Mouse (Mus musculus) spleen, adult 2 months (tissue): ENCODE data around the gene Inppl1.

Experiments
- CTCF ChIP-seq: fragments of 200-500 bp; IDR thresholded peaks from 2 replicates; pipeline ENCODE4 v1.5.1; 2011; ENCODE audit warnings: mild to moderate bottlenecking, inconsistent platforms; ENCODE audit not compliant: insufficient read depth, insufficient read length, insufficient replicate concordance; ENCODE audit errors: extremely low read depth
- POLR2A ChIP-seq: fragments of 200-500 bp; IDR thresholded peaks from 2 replicates; pipeline ENCODE4 v1.6.1; 2011; ENCODE audit warnings: low read depth, low read length, inconsistent platforms

- TF ChIP-seq CTCF (no peak), POLR2A (no peak)
These were observed 65.3 kb downstream of the Inppl1 start for GRCm38 (mm10) chr7:101772687-101773086.
